Mouse (Mus musculus): ENCODE data around the gene Arcn1.

Gene Arcn1

DNA sequence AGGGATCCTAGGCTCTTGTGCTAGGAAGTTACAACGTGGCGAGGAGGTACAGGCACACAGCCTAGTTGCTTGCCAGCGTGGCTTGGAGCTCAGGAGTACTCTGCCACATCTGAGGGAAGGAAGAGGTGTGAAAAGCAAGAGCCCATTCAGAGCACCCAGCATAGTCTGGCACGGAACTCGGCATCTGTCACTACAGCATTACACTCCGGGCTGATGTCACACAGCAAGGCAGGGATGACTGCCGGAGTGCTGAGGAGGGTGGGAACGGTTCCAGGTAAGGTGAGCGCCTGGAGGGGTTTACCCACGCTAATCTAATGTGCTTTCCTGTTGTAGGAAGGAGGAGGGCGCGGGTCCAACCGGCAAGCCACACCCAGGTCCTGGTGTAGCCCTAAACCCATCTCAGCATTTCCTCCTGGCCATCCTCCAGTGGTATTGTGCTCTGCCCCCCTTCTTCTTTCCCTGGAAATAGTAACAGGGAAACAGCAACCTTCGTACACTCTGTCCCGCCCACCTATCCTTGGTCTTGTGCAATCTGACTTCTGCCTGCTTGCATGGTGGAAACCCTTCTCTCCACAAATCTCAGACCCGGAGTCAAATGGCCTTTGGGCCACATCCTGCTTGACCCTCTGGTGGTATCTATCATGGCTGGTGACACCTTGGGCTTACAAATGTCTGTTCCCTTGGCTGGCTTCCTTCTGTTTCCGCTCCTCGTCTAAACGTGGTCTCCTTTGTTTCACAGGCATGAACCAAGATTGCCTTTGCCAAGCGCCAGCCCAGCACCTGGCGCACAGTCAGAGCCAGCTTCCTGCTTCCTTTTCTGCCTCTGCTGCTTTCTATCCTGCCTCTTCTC, 75.7 kb downstream of the Arcn1 start:
- DNase-seq (ENCODE audit: low read depth, low spot score) = peak; percentile 54

Measured in CD4-positive helper T cell, adult 2 months (primary cell).